Mouse (Mus musculus): ENCODE measurements at regions not wholly inside any gene's neighbourhood (a gene's known extent, or its start where the extent isn't known, plus 50 kb on each side); places are given as distances from the start of the nearest gene placed in this dataset.

DNA sequence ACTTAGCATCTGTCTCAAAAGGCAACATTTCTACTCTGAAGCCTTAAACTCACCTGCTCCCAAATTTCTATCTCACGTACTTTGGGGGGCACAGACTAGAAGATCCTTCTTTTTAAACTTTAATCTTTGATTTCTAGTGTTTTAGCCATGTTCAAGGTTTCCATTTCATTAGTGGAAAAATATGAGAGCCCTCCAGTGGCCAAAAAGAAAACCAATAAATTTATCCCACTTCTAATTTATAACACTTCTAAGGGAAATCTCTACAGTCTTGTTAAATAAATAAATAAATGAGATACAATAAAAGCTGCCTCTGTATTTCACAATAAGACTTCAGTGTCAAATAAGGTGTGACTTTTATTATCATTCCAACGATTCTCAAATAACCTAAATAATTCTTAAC lies 428.2 kb downstream of the Nuf2 start:
- TF ChIP-seq POLR2A (IDR thresholded peaks at IDR 0.05; ENCODE audit: low read depth, low read length) (no peak), CTCF (conservative IDR thresholded peaks at IDR 0.05; ENCODE audit: insufficient read depth, insufficient read length, low read depth, low read length) (no peak)

All from kidney, adult 2 months (tissue).